Mouse (Mus musculus) midbrain, embryonic 16.5 days (tissue): ENCODE results near the gene Gjb5. TPM values are rescaled to one million over a fixed set of nuclear protein-coding genes. Genes with fewer than 3 reads are reported as not detected.
A peak's percentile ranks its signal among the peaks of the same experiment; 100 is the strongest.

Experiments
- ATAC-seq: fragments of 200-750 bp; cut with Nextera tagmentation; 2 replicates; pipeline ENCODE4 v1.8.0; 2017; ENCODE audit warnings: moderate TSS enrichment
- H3K27ac ChIP-seq: fragments of 300-500 bp; sonication (generic); 2 replicates; pipeline ENCODE4 v1.5.1; 2014; ENCODE audit warnings: mild to moderate bottlenecking, low read length, mixed read lengths
- H3K27me3 ChIP-seq: fragments of 300-500 bp; sonication (generic); 2 replicates; pipeline ENCODE4 v1.6.1; 2014; ENCODE audit warnings: low read depth, low read length, mixed read lengths; ENCODE audit not compliant: control insufficient read depth, insufficient read depth
- H3K36me3 ChIP-seq: fragments of 300-500 bp; sonication (generic); 2 replicates; pipeline ENCODE4 v1.6.1; 2014; ENCODE audit warnings: mild to moderate bottlenecking, low read length, moderate library complexity, mixed read lengths; ENCODE audit not compliant: control insufficient read depth, insufficient read depth
- H3K4me1 ChIP-seq: fragments of 300-500 bp; sonication (generic); 2 replicates; pipeline ENCODE4 v1.6.1; 2014; ENCODE audit warnings: mild to moderate bottlenecking, low read length, mixed read lengths; ENCODE audit not compliant: control insufficient read depth, insufficient read depth
- H3K4me2 ChIP-seq: fragments of 300-500 bp; sonication (generic); 2 replicates; pipeline ENCODE4 v1.6.1; 2014; ENCODE audit warnings: mild to moderate bottlenecking, low read length, mixed read lengths
- H3K4me3 ChIP-seq: fragments of 300-500 bp; sonication (generic); 2 replicates; pipeline ENCODE4 v1.5.1; 2014; ENCODE audit warnings: low read depth, mild to moderate bottlenecking, low read length, moderate library complexity, mixed read lengths
- H3K9ac ChIP-seq: fragments of 300-500 bp; sonication (generic); 2 replicates; pipeline ENCODE4 v1.6.1; 2014; ENCODE audit warnings: low read depth, low read length, mixed read lengths
- H3K9me3 ChIP-seq: fragments of 300-500 bp; sonication (generic); replicated peaks from 2 replicates; pipeline ENCODE4 v1.6.1; 2014; ENCODE audit warnings: mild to moderate bottlenecking, low read length, mixed read lengths; ENCODE audit not compliant: control insufficient read depth, poor library complexity, severe bottlenecking
- WGBS: fragments of 180-500 bp; shearing (Covaris S2); extraction: QIAGEN DNeasy Blood & Tissue Kit; methylation state at CpG from one replicate; pipeline ENCODE4 v1.1.7; 2014; 5-methylcytosine and 5-hydroxymethylcytosine counted together
- polyA plus RNA-seq: library from polyadenylated mRNA; unstranded; fragments of >200 nt; fragmentation: Nextera tagmentation; extraction: Ambion mirVana; gene quantifications from 2 replicates; pipeline ENCODE4 v1.2.1, GENCODE M21; 2015

Gene Gjb5
- polyA plus RNA-seq, 1 experiment from 2014 or later: 0.18 TPM

DNA sequence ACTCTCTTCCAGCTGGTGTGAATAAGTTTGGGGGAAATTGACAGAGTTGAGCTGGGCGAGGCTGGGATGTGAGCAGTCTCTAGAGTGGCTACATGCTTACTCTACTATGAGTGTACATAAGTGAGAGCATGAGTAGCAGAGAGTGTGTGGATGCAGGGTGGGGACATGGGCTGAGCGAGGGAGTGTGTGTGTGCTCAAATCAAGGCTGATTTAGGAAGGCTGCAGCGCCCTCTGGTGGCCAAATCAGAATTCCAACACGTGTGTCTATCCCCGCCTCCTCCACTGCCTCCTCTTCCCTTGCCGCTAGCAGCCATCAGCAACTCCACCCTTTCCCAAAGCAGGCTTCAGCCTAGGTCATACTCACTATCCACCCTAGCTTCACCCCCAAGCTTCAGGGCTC, 33.2 kb downstream of the Gjb5 start:
- peaks cover 9% of the 10 kb centered on the region for H3K27me3 ChIP-seq
- peak; percentile 66 for ATAC-seq
- H3K27ac ChIP-seq: no peak overlapping the region
- H3K9me3 ChIP-seq: no peaks in the 10 kb centered on the region; the same call in 1 of the 2 replicates
- no peak overlapping the region for H3K4me3 ChIP-seq
- no peaks in the 10 kb centered on the region for H3K36me3 ChIP-seq
- no peak overlapping the region for H3K9ac ChIP-seq
- WGBS: 4% methylated on average over 6 of the region's 6 CpGs
- H3K4me1 ChIP-seq: peaks cover 2% of the 10 kb centered on the region
- H3K4me2 ChIP-seq: no peak overlapping the region

DNA sequence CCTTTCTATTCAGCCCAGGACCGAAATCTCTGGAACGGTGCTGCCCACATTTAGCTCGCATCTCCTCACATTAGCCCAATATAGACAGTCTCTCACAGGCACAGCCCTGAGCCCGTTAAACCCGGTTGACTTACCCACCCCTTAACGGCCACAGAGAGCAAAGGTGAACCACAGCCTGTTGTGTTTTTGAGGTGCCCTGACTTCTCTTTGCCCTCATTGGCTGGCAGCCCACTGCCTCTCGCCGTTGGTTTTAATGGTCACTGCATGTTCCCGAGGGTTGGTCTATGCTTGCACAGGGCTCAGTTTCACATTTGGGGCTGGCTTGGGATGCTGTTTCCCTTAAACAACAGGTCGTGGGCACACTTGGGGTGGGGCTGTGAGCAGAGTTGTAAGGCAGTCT, 33.7 kb downstream of the Gjb5 start:
- ATAC-seq: no peak
- H3K9ac ChIP-seq: no peak overlapping the region
- H3K27ac ChIP-seq: no peak overlapping the region
- no peaks in the 10 kb centered on the region for H3K36me3 ChIP-seq
- H3K4me3 ChIP-seq: no peak overlapping the region
- no peaks in the 10 kb centered on the region for H3K4me1 ChIP-seq
- WGBS: 80% methylated on average over 10 of the region's 10 CpGs
- no peaks in the 10 kb centered on the region; the same call in 1 of the 2 replicates for H3K9me3 ChIP-seq
- no peak overlapping the region for H3K4me2 ChIP-seq
- peaks cover 9% of the 10 kb centered on the region for H3K27me3 ChIP-seq

DNA sequence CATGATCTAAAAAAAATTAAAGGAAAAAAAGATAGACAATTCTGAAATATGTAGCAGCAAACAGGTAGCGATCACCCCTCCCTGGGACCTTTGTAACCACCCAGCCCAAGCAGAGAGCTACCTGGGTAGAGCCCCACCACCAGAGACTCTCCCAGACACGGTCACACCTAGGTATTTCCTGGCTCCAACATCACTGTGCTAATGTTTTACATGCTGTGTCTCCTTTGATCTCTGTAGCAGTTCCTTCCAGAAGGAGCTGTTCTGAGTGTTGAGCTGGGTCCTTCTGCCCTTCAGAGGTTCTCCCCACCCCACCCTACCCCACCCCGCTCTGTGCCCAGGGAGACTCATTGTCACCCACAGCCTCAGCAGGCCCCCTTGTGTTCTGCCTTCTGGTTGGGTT, 34.3 kb downstream of the Gjb5 start:
- Histone ChIP-seq H3K36me3 (no peaks in the 10 kb centered on the region), H3K4me1 (no peaks in the 10 kb centered on the region), H3K27me3 (peaks cover 8% of the 10 kb centered on the region), H3K4me3 (no peak overlapping the region), H3K27ac (no peak overlapping the region), H3K9ac (no peak overlapping the region), H3K9me3 (no peaks in the 10 kb centered on the region; the same call in 1 of the 2 replicates), H3K4me2 (no peak overlapping the region)
- WGBS: 96% methylated on average over 3 of the region's 3 CpGs
- no peak for ATAC-seq

DNA sequence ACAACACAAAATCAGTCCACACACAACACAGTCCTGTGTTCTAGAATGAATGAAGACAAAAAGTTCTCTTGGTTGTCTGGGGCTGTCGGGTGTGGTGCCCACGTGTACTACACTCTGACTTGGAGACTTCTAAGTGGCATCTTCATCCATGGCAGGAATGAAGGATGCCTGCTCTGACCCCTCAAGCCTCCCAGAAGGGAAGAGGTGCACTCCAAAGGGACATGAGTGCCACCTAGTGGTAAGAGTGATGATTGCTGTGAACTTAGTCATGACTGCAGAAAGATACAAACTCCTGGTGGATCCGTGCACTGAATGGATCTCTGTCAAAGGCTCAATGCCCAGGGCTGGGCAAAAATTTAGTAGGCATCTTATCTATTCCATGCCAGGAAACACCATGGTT, 38.4 kb downstream of the Gjb5 start:
- no peak overlapping the region for H3K4me3 ChIP-seq
- no peak overlapping the region for H3K4me2 ChIP-seq
- H3K36me3 ChIP-seq: no peaks in the 10 kb centered on the region
- no peak overlapping the region for H3K27ac ChIP-seq
- no peaks in the 10 kb centered on the region for H3K27me3 ChIP-seq
- no peak for ATAC-seq
- no peak overlapping the region for H3K9ac ChIP-seq
- no peaks in the 10 kb centered on the region for H3K4me1 ChIP-seq
- H3K9me3 ChIP-seq: no peaks in the 10 kb centered on the region; the same call in 1 of the 2 replicates
- 5% methylated on average over 3 of the region's 3 CpGs for WGBS

DNA sequence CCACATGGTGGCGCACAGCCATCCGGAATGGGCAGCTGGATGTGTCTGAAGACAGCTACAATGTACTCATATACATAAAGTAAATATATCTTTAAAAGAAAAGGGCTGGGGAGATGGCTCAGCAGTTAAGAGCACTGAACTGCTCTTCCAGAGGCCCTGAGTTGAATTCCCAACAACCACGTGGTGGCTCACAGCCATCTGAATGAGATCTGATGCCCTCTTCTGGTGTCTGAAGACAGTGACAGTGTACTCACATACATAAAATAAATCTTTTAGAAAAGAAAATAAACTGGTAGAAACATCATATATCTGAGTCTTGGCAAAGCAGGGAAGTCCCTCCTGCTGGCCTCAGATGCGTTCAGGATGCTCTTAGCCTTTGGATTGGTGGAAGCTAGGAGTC, 40.8 kb downstream of the Gjb5 start:
- Histone ChIP-seq H3K36me3 (no peaks in the 10 kb centered on the region), H3K4me1 (peaks cover 7% of the 10 kb centered on the region; the same call in 1 of the 2 replicates), H3K4me2 (no peak overlapping the region), H3K9ac (no peak overlapping the region), H3K27me3 (peaks cover 7% of the 10 kb centered on the region; the same call in 1 of the 2 replicates), H3K27ac (no peak overlapping the region), H3K9me3 (no peaks in the 10 kb centered on the region), H3K4me3 (no peak overlapping the region)
- 59% methylated on average over 4 of the region's 4 CpGs for WGBS
- no peak for ATAC-seq

DNA sequence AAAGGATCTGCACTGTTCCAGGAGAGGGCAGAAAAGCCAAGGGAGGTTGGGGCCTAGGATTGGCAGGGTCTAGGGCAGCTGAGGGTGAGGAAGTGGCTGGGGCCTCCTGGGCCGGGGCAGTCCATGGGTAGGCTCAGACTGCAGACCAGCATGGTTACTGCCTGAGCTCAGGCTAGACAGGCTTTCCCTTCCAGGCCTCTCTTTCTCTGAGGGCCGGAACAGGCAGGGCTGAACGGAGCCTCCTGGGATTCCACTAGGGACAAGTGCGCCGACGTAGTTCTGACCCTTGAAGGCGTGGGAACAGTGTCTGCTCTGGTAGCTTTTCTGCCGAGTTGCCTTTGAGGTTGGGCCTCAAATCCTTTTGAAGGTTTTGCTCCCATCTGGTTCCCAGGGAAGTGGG, 42.2 kb downstream of the Gjb5 start:
- Histone ChIP-seq H3K4me1 (peaks cover 7% of the 10 kb centered on the region; the same call in 1 of the 2 replicates), H3K36me3 (no peaks in the 10 kb centered on the region), H3K27ac (no peak overlapping the region), H3K27me3 (peaks cover 7% of the 10 kb centered on the region; the same call in 1 of the 2 replicates), H3K4me2 (no peak overlapping the region), H3K9ac (no peak overlapping the region), H3K4me3 (no peak overlapping the region), H3K9me3 (no peaks in the 10 kb centered on the region)
- 77% methylated on average over 8 of the region's 8 CpGs for WGBS
- peak; percentile 16; the same call in 1 of the 2 replicates for ATAC-seq

DNA sequence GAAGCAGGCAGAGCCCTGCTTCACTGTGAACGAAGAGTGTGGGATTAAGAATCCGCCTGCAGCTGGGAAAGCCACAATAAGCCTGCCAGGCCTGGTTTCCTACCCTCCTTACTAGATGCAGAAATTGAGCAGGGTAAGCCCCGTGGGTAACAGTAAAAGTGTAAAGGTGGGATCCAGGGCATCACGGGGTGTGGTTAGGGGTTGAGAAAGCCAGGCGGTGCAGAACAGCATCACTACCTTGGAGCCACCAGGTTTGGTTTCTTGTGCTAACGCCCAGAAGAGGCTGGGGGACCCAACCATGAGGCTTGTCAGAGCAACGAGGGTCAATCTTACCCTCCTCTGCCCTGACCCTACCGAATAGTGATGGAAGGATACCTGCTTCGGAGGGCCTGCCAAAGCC, 43.4 kb downstream of the Gjb5 start:
- Histone ChIP-seq H3K9ac (peak overlapping the region; percentile 81), H3K27ac (no peak overlapping the region)

DNA sequence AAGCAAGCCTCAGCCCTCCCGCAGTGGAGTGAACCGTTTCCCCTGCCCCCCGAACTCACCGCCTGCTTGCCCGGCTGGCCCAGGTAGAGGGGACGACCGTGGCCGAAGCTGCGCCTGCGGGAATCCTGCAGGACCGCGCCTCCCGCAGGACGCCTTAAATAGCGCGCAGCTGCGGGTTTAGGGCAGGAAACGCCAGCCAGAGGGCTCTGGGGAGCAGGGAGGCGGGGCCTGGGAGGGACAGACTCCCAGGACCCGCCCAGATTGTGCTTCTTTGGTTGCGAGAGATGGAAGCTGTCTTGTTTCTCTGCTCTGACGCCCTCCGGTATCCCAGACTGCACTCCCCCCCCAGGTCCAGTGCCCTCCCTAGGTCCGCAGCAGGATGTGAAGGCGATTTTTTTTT, 44.1 kb downstream of the Gjb5 start, which contains the start of gene Gja4:
Gene Gja4, minus strand, starts transcription at position 179 of the 400 bp plus-strand sequence.
- H3K4me2 ChIP-seq: peak within 1 kb of the TSS; percentile 94
- H3K27me3 ChIP-seq: peaks cover 7% of the 10 kb centered on the region; the same call in 1 of the 2 replicates
- peaks cover 7% of the 10 kb centered on the region; the same call in 1 of the 2 replicates for H3K4me1 ChIP-seq
- no peaks in the 10 kb centered on the region for H3K36me3 ChIP-seq
- under 1% methylated on average over 25 of the region's 25 CpGs for WGBS
- H3K9me3 ChIP-seq: no peaks in the 10 kb centered on the region
- peak within 1 kb of the TSS; percentile 63 for H3K4me3 ChIP-seq
- peak; percentile 82 for ATAC-seq
- H3K9ac ChIP-seq: peak within 1 kb of the TSS; percentile 81
- H3K27ac ChIP-seq: peak within 1 kb of the TSS; percentile 55; the same call in 1 of the 2 replicates

More for the DNA sequence above, 43.4 kb downstream of the Gjb5 start:
- H3K27me3 ChIP-seq: peaks cover 7% of the 10 kb centered on the region; the same call in 1 of the 2 replicates
- H3K36me3 ChIP-seq: no peaks in the 10 kb centered on the region
- no peaks in the 10 kb centered on the region for H3K9me3 ChIP-seq
- 46% methylated on average over 9 of the region's 9 CpGs for WGBS
- H3K4me3 ChIP-seq: peak overlapping the region; percentile 63
- H3K4me1 ChIP-seq: peaks cover 7% of the 10 kb centered on the region; the same call in 1 of the 2 replicates
- peak overlapping the region; percentile 94 for H3K4me2 ChIP-seq
- 0 out of 2 replicates have a peak, but pooled peaks have one; percentile 15 for ATAC-seq

DNA sequence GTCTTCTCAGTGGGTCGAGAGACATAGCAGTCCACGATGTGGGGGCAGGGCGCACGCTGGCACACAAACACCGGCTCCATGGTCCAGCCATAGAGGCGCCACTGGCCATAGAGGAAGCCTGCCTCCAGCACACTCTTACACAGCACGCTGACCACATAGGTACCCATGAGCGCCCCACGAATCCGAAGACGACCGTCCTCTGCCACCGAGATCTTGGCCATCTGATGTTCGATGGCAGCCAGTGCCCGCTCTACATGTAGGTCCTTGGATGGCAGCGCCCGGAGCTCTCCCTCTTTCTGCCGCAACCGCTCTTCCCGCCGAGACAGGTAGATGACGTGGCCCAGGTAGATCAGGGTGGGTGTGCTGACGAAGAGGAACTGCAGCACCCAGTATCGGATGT, 45.6 kb downstream of the Gjb5 start:
- no peak for ATAC-seq
- H3K9ac ChIP-seq: no peak overlapping the region
- WGBS: 64% methylated on average over 24 of the region's 24 CpGs
- H3K4me3 ChIP-seq: no peak overlapping the region
- peaks cover 7% of the 10 kb centered on the region; the same call in 1 of the 2 replicates for H3K4me1 ChIP-seq
- peaks cover 7% of the 10 kb centered on the region; the same call in 1 of the 2 replicates for H3K27me3 ChIP-seq
- no peak overlapping the region for H3K27ac ChIP-seq
- H3K36me3 ChIP-seq: no peaks in the 10 kb centered on the region
- H3K9me3 ChIP-seq: no peaks in the 10 kb centered on the region
- peak overlapping the region; percentile 94 for H3K4me2 ChIP-seq
